Mouse (Mus musculus) limb, embryonic 14.5 days (tissue): ENCODE results near the gene Gm1123. TPM values are rescaled to one million over a fixed set of nuclear protein-coding genes. Genes with fewer than 3 reads are reported as not detected.

Experiments
- ATAC-seq: fragments of 200-750 bp; cut with Nextera tagmentation; 2 replicates; pipeline ENCODE4 v1.8.0; 2017; ENCODE audit warnings: low read depth, moderate number of reproducible peaks, moderate TSS enrichment; ENCODE audit not compliant: low FRiP score
- DNase-seq: peaks from one replicate; pipeline ENCODE4 v3.0.0-alpha.2; 2015; ENCODE audit warnings: low spot score
- H3K27ac ChIP-seq: fragments of 300-500 bp; sonication (generic); replicated peaks from 2 replicates; pipeline ENCODE4 v1.5.1; 2014; ENCODE audit warnings: low read depth, mild to moderate bottlenecking, low read length, moderate library complexity, mixed read lengths
- H3K27me3 ChIP-seq: fragments of 300-500 bp; sonication (generic); 2 replicates; pipeline ENCODE4 v1.6.1; 2014; ENCODE audit warnings: low read length, mixed read lengths; ENCODE audit not compliant: control insufficient read depth, insufficient read depth
- H3K36me3 ChIP-seq: fragments of 300-500 bp; sonication (generic); 2 replicates; pipeline ENCODE4 v1.6.1; 2014; ENCODE audit warnings: mild to moderate bottlenecking, low read length, moderate library complexity, mixed read lengths; ENCODE audit not compliant: control insufficient read depth, insufficient read depth
- H3K4me1 ChIP-seq: fragments of 300-500 bp; sonication (generic); 2 replicates; pipeline ENCODE4 v1.6.1; 2014; ENCODE audit warnings: antibody characterized with exemption, low read length, mixed read lengths; ENCODE audit not compliant: control insufficient read depth, insufficient read depth
- H3K4me2 ChIP-seq: fragments of 300-500 bp; sonication (generic); replicated peaks from 2 replicates; pipeline ENCODE4 v1.6.1; 2014; ENCODE audit warnings: low read depth, mild to moderate bottlenecking, low read length, moderate library complexity; ENCODE audit not compliant: severe bottlenecking
- H3K4me3 ChIP-seq: fragments of 300-500 bp; sonication (generic); replicated peaks from 2 replicates; pipeline ENCODE4 v1.5.1; 2014; ENCODE audit warnings: low read length
- H3K9ac ChIP-seq: fragments of 300-500 bp; sonication (generic); 2 replicates; pipeline ENCODE4 v1.6.1; 2014; ENCODE audit warnings: mild to moderate bottlenecking, low read depth, low read length, moderate library complexity; ENCODE audit not compliant: severe bottlenecking
- H3K9me3 ChIP-seq: fragments of 300-500 bp; sonication (generic); 2 replicates; pipeline ENCODE4 v1.6.1; 2016; ENCODE audit warnings: low read length; ENCODE audit not compliant: control insufficient read depth
- POLR2A ChIP-seq: fragments of 200-500 bp; IDR thresholded peaks from 2 replicates; pipeline ENCODE4 v1.8.0; 2012; ENCODE audit warnings: inconsistent platforms, mild to moderate bottlenecking, moderate library complexity, borderline replicate concordance; ENCODE audit not compliant: insufficient read depth, insufficient read length; ENCODE audit errors: extremely low read depth
- WGBS: fragments of 180-500 bp; shearing (Covaris S2); extraction: QIAGEN DNeasy Blood & Tissue Kit; methylation state at CpG from one replicate; pipeline ENCODE4 v1.1.7; 2014; 5-methylcytosine and 5-hydroxymethylcytosine counted together
- polyA plus RNA-seq, 2 experiments: library from polyadenylated mRNA; depleted of rRNA in 1 of 2; stranded (reverse) in 1 of 2; unstranded in 1 of 2; fragments of >200 nt; fragmentation: Nextera tagmentation in 1 of 2; extraction: Ambion mirVana in 1 of 2; gene quantifications; 2 replicates each; pipeline versions ENCODE4 v1.2.1 to v1.2.3; 2012 to 2014

Gm1123 gene
- polyA plus RNA-seq, 2 experiments, result 0.08 TPM; not detected in 1

DNA sequence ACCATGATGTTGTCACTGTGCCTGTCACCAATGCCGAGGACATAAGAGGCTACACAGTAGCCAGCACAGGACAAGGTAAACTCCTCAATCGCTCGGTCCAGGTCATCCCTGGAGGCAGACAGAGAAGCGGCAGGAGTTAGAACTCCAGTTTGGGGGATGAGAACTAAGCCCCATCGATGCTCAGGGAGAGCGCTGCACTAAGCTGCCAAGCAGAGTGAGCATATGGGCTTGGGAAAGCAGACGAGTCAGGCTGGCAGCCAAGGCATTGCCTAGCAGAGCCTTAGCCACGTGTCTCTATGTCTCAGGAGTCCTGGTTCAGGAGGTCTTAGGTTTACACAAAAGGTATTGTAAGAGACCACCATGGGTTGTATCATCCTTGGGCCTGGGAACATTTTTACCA is 9.2 kb upstream of the Gm1123 start:
- Histone ChIP-seq H3K36me3 (0 out of 2 replicates have a peak, but pooled peaks cover 7% of the 10 kb centered on the region), H3K9ac (no peak overlapping the region), H3K4me2 (no peak overlapping the region), H3K27ac (no peak overlapping the region), H3K4me1 (no peaks in the 10 kb centered on the region), H3K4me3 (no peak overlapping the region), H3K27me3 (no peaks in the 10 kb centered on the region), H3K9me3 (no peaks in the 10 kb centered on the region)
- TF ChIP-seq POLR2A, result no peak
- DNase-seq (no peak), ATAC-seq (no peak)
- WGBS, result 88% methylated on average over 8 of the region's 8 CpGs

GRCm38 (mm10) chr9:99042641-99043040 is 7.1 kb upstream of the Gm1123 start:
- H3K4me1 ChIP-seq, result no peaks in the 10 kb centered on the region
- H3K27ac ChIP-seq, result no peak overlapping the region
- H3K4me2 ChIP-seq, result no peak overlapping the region
- DNase-seq, result no peak
- H3K27me3 ChIP-seq, result no peaks in the 10 kb centered on the region
- 76% methylated on average over 4 of the region's 4 CpGs for WGBS
- no peaks in the 10 kb centered on the region for H3K9me3 ChIP-seq
- no peak for TF ChIP-seq POLR2A
- H3K9ac ChIP-seq, result no peak overlapping the region
- no peak overlapping the region for H3K4me3 ChIP-seq
- H3K36me3 ChIP-seq, result 0 out of 2 replicates have a peak, but pooled peaks cover 7% of the 10 kb centered on the region
- no peak for ATAC-seq

DNA sequence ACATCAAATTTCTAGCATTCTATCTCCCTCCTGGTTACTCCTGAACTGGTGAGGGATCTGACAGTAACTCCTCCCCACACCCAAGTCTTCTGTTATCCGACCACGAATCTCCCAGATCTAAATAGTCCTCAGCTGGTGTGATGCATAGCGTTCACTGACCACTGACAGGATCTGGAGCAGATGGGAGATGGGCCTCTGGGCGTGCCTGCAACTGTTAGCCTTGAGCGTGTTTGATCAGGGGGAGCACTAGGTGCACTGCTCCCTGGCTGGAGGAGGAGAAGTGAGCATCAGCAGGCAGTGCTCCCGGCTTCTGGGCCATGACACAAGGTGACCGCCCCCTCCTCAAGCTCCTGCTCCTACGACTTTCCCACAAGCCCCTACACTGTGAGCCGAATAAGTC is 6.5 kb upstream of the Gm1123 start:
- no peak overlapping the region for H3K27ac ChIP-seq
- H3K9ac ChIP-seq, result no peak overlapping the region
- no peak for TF ChIP-seq POLR2A
- DNase-seq (no peak), ATAC-seq (no peak)
- H3K4me2 ChIP-seq, result no peak overlapping the region
- WGBS, result 78% methylated on average over 9 of the region's 9 CpGs
- H3K27me3 ChIP-seq, result no peaks in the 10 kb centered on the region
- H3K4me1 ChIP-seq, result no peaks in the 10 kb centered on the region
- H3K4me3 ChIP-seq, result no peak overlapping the region
- H3K9me3 ChIP-seq, result no peaks in the 10 kb centered on the region
- H3K36me3 ChIP-seq, result 0 out of 2 replicates have a peak, but pooled peaks cover 7% of the 10 kb centered on the region

- TF ChIP-seq POLR2A, result no peak
- Histone ChIP-seq H3K4me3 (no peak overlapping the region), H3K9me3 (no peaks in the 10 kb centered on the region), H3K27ac (no peak overlapping the region), H3K4me1 (no peaks in the 10 kb centered on the region), H3K9ac (no peak overlapping the region), H3K27me3 (no peaks in the 10 kb centered on the region), H3K36me3 (no peaks in the 10 kb centered on the region), H3K4me2 (no peak overlapping the region)
- no peak for ATAC-seq
- 89% methylated on average over 8 of the region's 8 CpGs for WGBS
- no peak for DNase-seq
Measured at GRCm38 (mm10) chr9:99034111-99034510, 1.4 kb downstream of the Gm1123 start.

GRCm38 (mm10) chr9:99032031-99032430 is 3.5 kb downstream of the Gm1123 start:
- Histone ChIP-seq H3K4me2 (no peak overlapping the region), H3K27me3 (no peaks in the 10 kb centered on the region), H3K4me1 (no peaks in the 10 kb centered on the region), H3K9me3 (no peaks in the 10 kb centered on the region), H3K4me3 (no peak overlapping the region), H3K9ac (no peak overlapping the region), H3K27ac (no peak overlapping the region), H3K36me3 (no peaks in the 10 kb centered on the region)
- DNase-seq, result no peak
- 88% methylated on average over 8 of the region's 8 CpGs for WGBS
- no peak for TF ChIP-seq POLR2A
- no peak for ATAC-seq

DNA sequence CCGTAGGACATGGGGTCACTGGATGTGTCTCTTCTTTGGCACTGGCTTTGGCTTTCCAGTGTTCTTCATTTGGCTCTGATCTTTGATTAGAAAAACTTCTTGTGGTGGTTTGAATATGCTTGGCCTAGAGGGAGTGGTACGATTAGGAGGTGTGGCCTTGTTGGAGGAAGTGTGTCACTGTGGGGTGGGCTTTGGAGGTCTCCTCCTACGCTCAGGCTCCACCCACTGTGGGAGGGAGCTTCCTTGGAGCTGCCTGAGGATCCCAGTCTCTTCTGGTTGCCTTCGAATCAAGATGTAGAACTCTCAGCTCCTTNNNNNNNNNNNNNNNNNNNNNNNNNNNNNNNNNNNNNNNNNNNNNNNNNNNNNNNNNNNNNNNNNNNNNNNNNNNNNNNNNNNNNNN is 13.8 kb downstream of the Gm1123 start:
- no peak for TF ChIP-seq POLR2A
- WGBS, result 79% methylated on average over 4 of the region's 4 CpGs
- no peak overlapping the region for H3K4me3 ChIP-seq
- no peak overlapping the region for H3K9ac ChIP-seq
- H3K4me2 ChIP-seq, result no peak overlapping the region
- H3K27ac ChIP-seq, result no peak overlapping the region
- H3K27me3 ChIP-seq, result no peaks in the 10 kb centered on the region
- no peaks in the 10 kb centered on the region for H3K4me1 ChIP-seq
- DNase-seq (no peak), ATAC-seq (no peak)
- no peaks in the 10 kb centered on the region for H3K36me3 ChIP-seq
- no peaks in the 10 kb centered on the region for H3K9me3 ChIP-seq
